Mouse (Mus musculus): ENCODE measurements around the gene Tekt3. TPM values are rescaled to one million over a fixed set of nuclear protein-coding genes. Genes with fewer than 3 reads are reported as not detected.

Tekt3 gene
- total and polyA plus RNA-seq, 3 experiments: 0.11 TPM; not detected in 2

- no peak for DNase-seq (ENCODE audit: low spot score)
- Histone ChIP-seq H3K36me3 (replicated peaks) (no peaks in the 10 kb centered on the region), H3K4me1 (ENCODE audit: insufficient read depth, low read depth, low read length) (no peaks in the 10 kb centered on the region), H3K4me3 (ENCODE audit: low read depth, low read length) (no peak overlapping the region), H3K9me3 (replicated peaks) (peaks cover 45% of the 10 kb centered on the region), H3K27me3 (ENCODE audit: insufficient read depth, low read length) (no peaks in the 10 kb centered on the region)
- ATAC-seq (ENCODE audit: extremely low read depth, insufficient number of reproducible peaks, low FRiP score, poor library complexity, severe bottlenecking): no peak
- TF ChIP-seq TAL1 (conservative IDR thresholded peaks at IDR 0.05; ENCODE audit: low read depth, low read length): no peak
- TF ChIP-seq CTCF (IDR thresholded peaks at IDR 0.05; ENCODE audit: low read depth, low read length): no peak
- no peak for TF ChIP-seq GATA1 (IDR thresholded peaks at IDR 0.05; ENCODE audit: borderline replicate concordance, low read length)
- TF ChIP-seq GATA2 (IDR thresholded peaks at IDR 0.05; ENCODE audit: borderline replicate concordance, low read depth, low read length): no peak
- no peak for TF ChIP-seq POLR2AphosphoS5 (IDR thresholded peaks at IDR 0.05; ENCODE audit: insufficient replicate concordance, low read depth, low read length)
Observed at GRCm38 (mm10) chr11:63084536-63084935, 23.1 kb downstream of the Tekt3 start.

GRCm38 (mm10) chr11:63088672-63089071 lies 27.2 kb downstream of the Tekt3 start:
- H3K27me3 ChIP-seq (ENCODE audit: insufficient read depth, low read length): no peaks in the 10 kb centered on the region
- peaks cover 46% of the 10 kb centered on the region for H3K9me3 ChIP-seq (replicated peaks)
- H3K4me3 ChIP-seq (ENCODE audit: low read depth, low read length): no peak overlapping the region
- DNase-seq (ENCODE audit: low spot score) (no peak), ATAC-seq (ENCODE audit: extremely low read depth, insufficient number of reproducible peaks, low FRiP score, poor library complexity, severe bottlenecking) (no peak)
- no peaks in the 10 kb centered on the region for H3K4me1 ChIP-seq (ENCODE audit: insufficient read depth, low read depth, low read length)
- no peaks in the 10 kb centered on the region for H3K36me3 ChIP-seq (replicated peaks)
- TF ChIP-seq POLR2AphosphoS5 (IDR thresholded peaks at IDR 0.05; ENCODE audit: insufficient replicate concordance, low read depth, low read length) (no peak), CTCF (IDR thresholded peaks at IDR 0.05; ENCODE audit: low read depth, low read length) (no peak)

GRCm38 (mm10) chr11:63090210-63090609 lies 28.8 kb downstream of the Tekt3 start:
- ATAC-seq (ENCODE audit: extremely low read depth, insufficient number of reproducible peaks, low FRiP score, poor library complexity, severe bottlenecking): no peak
- DNase-seq (ENCODE audit: low spot score): no peak
- Histone ChIP-seq H3K36me3 (replicated peaks) (no peaks in the 10 kb centered on the region), H3K4me1 (ENCODE audit: insufficient read depth, low read depth, low read length) (no peaks in the 10 kb centered on the region), H3K4me3 (ENCODE audit: low read depth, low read length) (no peak overlapping the region), H3K27me3 (ENCODE audit: insufficient read depth, low read length) (no peaks in the 10 kb centered on the region), H3K9me3 (replicated peaks) (peaks cover 35% of the 10 kb centered on the region)
- TF ChIP-seq CTCF (IDR thresholded peaks at IDR 0.05; ENCODE audit: low read depth, low read length) (no peak), GATA1 (IDR thresholded peaks at IDR 0.05; ENCODE audit: borderline replicate concordance, low read length) (no peak), GATA2 (IDR thresholded peaks at IDR 0.05; ENCODE audit: borderline replicate concordance, low read depth, low read length) (no peak), TAL1 (conservative IDR thresholded peaks at IDR 0.05; ENCODE audit: low read depth, low read length) (no peak), POLR2AphosphoS5 (IDR thresholded peaks at IDR 0.05; ENCODE audit: insufficient replicate concordance, low read depth, low read length) (no peak)

GRCm38 (mm10) chr11:63090986-63091385 lies 29.5 kb downstream of the Tekt3 start:
- Histone ChIP-seq H3K4me1 (ENCODE audit: insufficient read depth, low read depth, low read length) (no peaks in the 10 kb centered on the region), H3K27me3 (ENCODE audit: insufficient read depth, low read length) (no peaks in the 10 kb centered on the region), H3K4me3 (ENCODE audit: low read depth, low read length) (no peak overlapping the region), H3K36me3 (replicated peaks) (no peaks in the 10 kb centered on the region), H3K9me3 (replicated peaks) (peaks cover 32% of the 10 kb centered on the region)
- TF ChIP-seq POLR2AphosphoS5 (IDR thresholded peaks at IDR 0.05; ENCODE audit: insufficient replicate concordance, low read depth, low read length) (no peak), GATA2 (IDR thresholded peaks at IDR 0.05; ENCODE audit: borderline replicate concordance, low read depth, low read length) (no peak), CTCF (IDR thresholded peaks at IDR 0.05; ENCODE audit: low read depth, low read length) (no peak), TAL1 (conservative IDR thresholded peaks at IDR 0.05; ENCODE audit: low read depth, low read length) (no peak), GATA1 (IDR thresholded peaks at IDR 0.05; ENCODE audit: borderline replicate concordance, low read length) (no peak)
- DNase-seq (ENCODE audit: low spot score) (no peak), ATAC-seq (ENCODE audit: extremely low read depth, insufficient number of reproducible peaks, low FRiP score, poor library complexity, severe bottlenecking) (no peak)

- Histone ChIP-seq H3K4me1 (ENCODE audit: insufficient read depth, low read depth, low read length) (no peaks in the 10 kb centered on the region), H3K36me3 (replicated peaks) (no peaks in the 10 kb centered on the region), H3K27me3 (ENCODE audit: insufficient read depth, low read length) (no peaks in the 10 kb centered on the region), H3K4me3 (ENCODE audit: low read depth, low read length) (no peak overlapping the region), H3K9me3 (replicated peaks) (peaks cover 26% of the 10 kb centered on the region)
- TF ChIP-seq TAL1 (conservative IDR thresholded peaks at IDR 0.05; ENCODE audit: low read depth, low read length) (no peak), GATA1 (IDR thresholded peaks at IDR 0.05; ENCODE audit: borderline replicate concordance, low read length) (no peak), POLR2AphosphoS5 (IDR thresholded peaks at IDR 0.05; ENCODE audit: insufficient replicate concordance, low read depth, low read length) (no peak), GATA2 (IDR thresholded peaks at IDR 0.05; ENCODE audit: borderline replicate concordance, low read depth, low read length) (no peak), CTCF (IDR thresholded peaks at IDR 0.05; ENCODE audit: low read depth, low read length) (no peak)
- ATAC-seq (ENCODE audit: extremely low read depth, insufficient number of reproducible peaks, low FRiP score, poor library complexity, severe bottlenecking) (no peak), DNase-seq (ENCODE audit: low spot score) (no peak)
Observed at GRCm38 (mm10) chr11:63092271-63092670, 30.8 kb downstream of the Tekt3 start.

- no peak overlapping the region for H3K4me3 ChIP-seq (ENCODE audit: low read depth, low read length)
- ATAC-seq (ENCODE audit: extremely low read depth, insufficient number of reproducible peaks, low FRiP score, poor library complexity, severe bottlenecking): no peak
- TF ChIP-seq GATA2 (IDR thresholded peaks at IDR 0.05; ENCODE audit: borderline replicate concordance, low read depth, low read length) (no peak), CTCF (IDR thresholded peaks at IDR 0.05; ENCODE audit: low read depth, low read length) (no peak), GATA1 (IDR thresholded peaks at IDR 0.05; ENCODE audit: borderline replicate concordance, low read length) (no peak), TAL1 (conservative IDR thresholded peaks at IDR 0.05; ENCODE audit: low read depth, low read length) (no peak), POLR2AphosphoS5 (IDR thresholded peaks at IDR 0.05; ENCODE audit: insufficient replicate concordance, low read depth, low read length) (no peak)
- H3K4me1 ChIP-seq (ENCODE audit: insufficient read depth, low read depth, low read length): no peaks in the 10 kb centered on the region
- peaks cover 19% of the 10 kb centered on the region for H3K9me3 ChIP-seq (replicated peaks)
- no peaks in the 10 kb centered on the region for H3K27me3 ChIP-seq (ENCODE audit: insufficient read depth, low read length)
- DNase-seq (ENCODE audit: low spot score): no peak
- H3K36me3 ChIP-seq (replicated peaks): no peaks in the 10 kb centered on the region
Observed at GRCm38 (mm10) chr11:63093601-63094000, 32.1 kb downstream of the Tekt3 start.

- ATAC-seq (ENCODE audit: extremely low read depth, insufficient number of reproducible peaks, low FRiP score, poor library complexity, severe bottlenecking) (no peak), DNase-seq (ENCODE audit: low spot score) (no peak)
- no peak overlapping the region for H3K4me3 ChIP-seq (ENCODE audit: low read depth, low read length)
- H3K36me3 ChIP-seq (replicated peaks): no peaks in the 10 kb centered on the region
- peaks cover 16% of the 10 kb centered on the region for H3K9me3 ChIP-seq (replicated peaks)
- no peak for TF ChIP-seq GATA1 (IDR thresholded peaks at IDR 0.05; ENCODE audit: borderline replicate concordance, low read length)
- TF ChIP-seq TAL1 (conservative IDR thresholded peaks at IDR 0.05; ENCODE audit: low read depth, low read length): no peak
- no peaks in the 10 kb centered on the region for H3K27me3 ChIP-seq (ENCODE audit: insufficient read depth, low read length)
- H3K4me1 ChIP-seq (ENCODE audit: insufficient read depth, low read depth, low read length): no peaks in the 10 kb centered on the region
Observed at GRCm38 (mm10) chr11:63094496-63094895, 33.0 kb downstream of the Tekt3 start.

Measured in G1E (cell line).